Mouse (Mus musculus) brain, adult 10 weeks (tissue): Measurements from ENCODE around the gene Stk16. TPM values are rescaled to one million over a fixed set of nuclear protein-coding genes. Genes with fewer than 3 reads are reported as not detected.

Source experiments
- polyA plus RNA-seq: library from polyadenylated mRNA; stranded (reverse); fragments of 350-450 nt; fragmentation: Illumina TruSeq; extraction: RNeasy Lipid Tissue Mini Kit (QIAGEN cat#74804); gene quantifications from one replicate; pipeline ENCODE4 v1.2.3, GENCODE M21; 2015; ENCODE audit warnings: low read depth, low replicate concordance

Gene Stk16
- 131 TPM for polyA plus RNA-seq

DNA sequence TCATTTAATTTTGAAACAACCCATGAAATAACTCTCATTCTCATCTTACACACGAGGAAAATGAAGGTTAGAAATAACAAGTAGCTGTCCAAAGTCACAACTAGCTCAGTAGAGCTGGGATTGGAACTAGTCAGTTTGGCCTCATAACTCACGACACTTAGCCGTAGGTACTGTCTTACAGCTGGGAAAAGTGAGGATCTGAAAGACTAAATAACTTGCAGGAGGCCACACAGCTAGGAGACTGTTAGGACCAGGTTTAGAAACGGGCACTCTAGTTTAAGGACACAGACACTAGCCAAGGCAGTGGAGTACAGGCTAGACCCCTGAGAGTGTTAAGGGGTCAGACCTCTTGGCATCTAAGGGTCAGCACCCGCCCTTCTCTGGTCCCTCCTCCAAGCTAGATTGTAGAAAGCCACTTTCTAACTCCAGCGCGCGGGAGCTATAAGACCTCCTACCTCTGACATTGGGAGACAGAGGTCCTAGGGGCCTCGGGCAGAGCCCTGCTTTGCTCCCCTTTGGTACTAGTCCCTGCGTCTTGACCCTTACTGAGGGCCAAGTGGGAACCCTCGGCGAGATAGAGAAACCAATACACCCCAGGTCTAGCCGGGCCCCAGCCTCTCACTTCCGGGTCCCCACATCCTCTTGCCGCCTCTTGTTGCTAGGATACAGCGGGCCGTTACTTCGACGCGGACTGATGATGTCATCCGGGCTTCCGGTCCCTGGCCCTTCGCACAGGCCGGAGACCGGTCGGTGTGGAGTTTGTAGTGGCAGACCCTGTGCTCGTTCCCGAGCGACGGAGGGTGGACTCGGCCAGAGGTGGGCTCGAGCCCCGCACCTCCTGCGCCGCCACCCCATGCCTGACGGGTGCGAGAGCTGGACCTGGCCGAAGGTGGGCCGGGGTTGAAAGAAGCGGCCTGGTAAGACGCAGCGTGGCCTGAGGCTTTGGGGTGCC lies at the start of gene Stk16, which contains the start of gene Glb1l:
Stk16 (plus strand) TSS at position 703 of the 952 bp plus-strand sequence.
Glb1l (minus strand) TSS at position 678 of the 952 bp plus-strand sequence.

DNA sequence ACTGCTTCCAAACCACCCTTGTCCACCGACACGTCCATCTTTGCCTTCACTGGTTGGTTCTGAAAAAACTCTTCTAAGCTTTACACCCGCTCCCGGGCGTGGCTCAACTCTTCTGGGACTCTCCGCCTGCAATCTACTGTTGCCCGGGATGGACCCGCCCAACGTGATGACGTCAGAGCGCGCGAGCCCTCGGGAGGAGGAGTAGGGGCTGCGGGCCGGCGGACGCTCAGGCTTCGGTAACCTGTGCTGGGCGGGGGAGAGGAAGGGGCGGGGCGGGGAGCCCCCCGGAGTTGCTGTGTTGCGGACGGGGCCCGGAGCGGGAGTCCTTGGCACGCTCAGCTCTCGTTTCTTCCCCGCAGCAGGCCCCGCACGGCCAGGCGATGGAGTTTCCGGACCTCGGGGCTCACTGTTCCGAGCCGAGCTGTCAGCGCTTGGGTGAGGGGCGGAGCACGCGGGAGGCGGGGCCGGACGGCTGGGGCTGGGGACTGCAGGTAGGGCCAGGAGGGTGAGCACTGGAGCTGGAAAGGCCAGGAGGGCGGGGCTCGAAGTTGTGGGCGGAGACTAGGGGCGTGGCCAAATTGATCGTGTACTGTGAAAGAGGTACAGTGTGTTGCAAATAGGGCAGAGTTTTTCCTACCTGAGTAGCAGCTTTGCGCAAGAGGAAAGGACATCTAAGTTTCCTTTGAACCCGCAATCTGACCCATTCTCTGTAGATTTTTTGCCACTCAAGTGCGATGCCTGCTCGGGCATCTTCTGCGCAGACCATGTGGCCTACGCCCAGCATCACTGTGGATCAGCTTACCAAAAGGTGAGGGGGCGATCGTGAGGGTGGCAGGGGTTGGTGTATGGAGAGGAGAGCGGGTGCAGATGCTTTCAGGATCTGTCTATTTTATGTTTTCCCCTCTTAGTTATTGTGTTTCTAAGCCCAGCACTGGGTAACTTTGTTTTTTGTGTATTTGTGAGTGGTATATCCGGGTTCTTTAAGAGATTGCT lies 41.9 kb upstream of the Stk16 start, which contains the start of gene Zfand2b:
Zfand2b (plus strand) TSS at position 175 of the 993 bp plus-strand sequence.

DNA sequence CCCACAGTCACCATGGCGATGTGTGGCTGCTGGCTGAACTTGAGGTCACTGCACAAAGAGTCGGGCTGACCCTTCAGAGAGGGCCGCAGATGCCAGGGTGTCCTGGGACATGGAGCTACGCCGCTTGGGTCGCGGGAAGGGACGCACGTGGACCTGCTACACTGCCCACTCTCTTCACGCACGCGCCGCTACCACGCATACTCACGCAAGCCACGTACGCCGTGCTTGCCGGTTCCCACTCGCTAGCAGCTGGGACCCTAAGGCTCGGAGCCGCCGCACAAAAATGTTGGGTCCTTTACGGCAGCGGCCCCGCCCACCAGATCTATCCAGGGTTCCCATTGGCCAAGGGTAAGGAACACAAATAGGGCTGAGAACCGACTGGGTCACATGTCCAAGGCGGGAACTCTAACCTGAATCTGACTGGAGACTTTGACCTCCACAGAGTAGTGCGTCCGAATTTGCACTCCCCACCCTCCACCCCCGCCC lies 30.5 kb upstream of the Stk16 start, which contains the start of gene Abcb6:
Abcb6 (minus strand) TSS at position 288 of the 486 bp plus-strand sequence.

DNA sequence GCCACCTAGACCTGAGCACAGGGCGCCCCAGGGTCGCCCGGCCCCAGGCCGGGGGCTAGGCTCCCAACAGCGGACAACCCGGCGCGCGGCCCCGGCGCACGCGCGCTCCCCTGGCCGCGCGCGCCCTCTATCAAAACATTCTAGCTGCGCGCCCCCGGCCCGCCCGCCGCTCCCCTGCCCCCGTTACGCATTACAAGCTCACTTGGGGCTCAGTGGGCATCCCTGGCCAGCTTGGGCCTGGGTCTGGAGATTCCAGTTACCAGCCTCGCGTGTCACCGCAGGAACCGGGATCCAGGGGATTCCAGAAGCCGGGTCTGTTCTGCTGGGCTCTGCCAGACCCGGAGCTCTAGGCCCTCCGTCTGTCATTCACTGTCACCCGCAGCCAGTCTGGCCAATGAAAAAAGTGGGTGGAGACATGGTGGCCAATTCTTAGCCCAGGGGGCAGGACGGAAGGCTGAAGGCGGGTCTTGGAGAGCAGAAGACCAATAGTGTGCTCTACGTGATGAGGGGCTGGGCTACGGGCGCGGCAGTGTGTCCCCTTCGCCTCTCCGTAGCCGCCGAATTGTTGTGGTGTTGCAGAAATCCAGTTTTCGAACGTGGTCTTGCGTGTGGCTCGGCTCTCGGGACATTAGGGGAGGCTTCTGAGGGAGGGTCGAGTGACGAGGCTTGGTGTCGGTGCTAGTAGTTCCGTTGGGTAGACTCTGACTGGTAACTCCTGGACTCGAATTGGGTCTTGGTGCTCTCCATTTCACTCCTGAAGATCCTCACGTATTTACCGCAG lies 18.8 kb upstream of the Stk16 start, which contains the start of the genes Ankzf1 and Atg9a:
Ankzf1 (plus strand) TSS at position 530 of the 781 bp plus-strand sequence.
Atg9a (minus strand) TSS at position 575 of the 781 bp plus-strand sequence.

DNA sequence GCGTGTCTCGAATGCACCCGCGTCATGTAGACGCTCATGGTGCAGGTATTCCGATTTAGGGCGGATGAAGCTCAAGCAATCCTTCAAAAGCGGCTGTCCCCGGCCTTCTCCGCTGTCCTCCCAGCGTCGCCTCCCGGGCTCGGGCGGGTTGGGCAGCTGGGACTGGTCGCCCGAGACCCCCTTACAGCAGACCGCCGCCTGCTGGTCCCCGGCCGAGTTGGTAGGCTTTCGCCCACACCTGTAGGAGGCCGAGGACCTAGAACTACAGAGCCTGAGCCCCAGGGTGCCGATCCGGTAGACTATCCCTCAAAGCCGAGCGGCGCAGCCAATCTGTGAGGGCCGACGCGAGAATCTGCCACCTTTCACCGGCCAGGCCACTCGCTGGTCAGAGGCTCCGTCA lies 8.9 kb downstream of the Stk16 start, which contains the start of gene Tuba4a:
Tuba4a (minus strand) TSS at position 335 of the 400 bp plus-strand sequence.

DNA sequence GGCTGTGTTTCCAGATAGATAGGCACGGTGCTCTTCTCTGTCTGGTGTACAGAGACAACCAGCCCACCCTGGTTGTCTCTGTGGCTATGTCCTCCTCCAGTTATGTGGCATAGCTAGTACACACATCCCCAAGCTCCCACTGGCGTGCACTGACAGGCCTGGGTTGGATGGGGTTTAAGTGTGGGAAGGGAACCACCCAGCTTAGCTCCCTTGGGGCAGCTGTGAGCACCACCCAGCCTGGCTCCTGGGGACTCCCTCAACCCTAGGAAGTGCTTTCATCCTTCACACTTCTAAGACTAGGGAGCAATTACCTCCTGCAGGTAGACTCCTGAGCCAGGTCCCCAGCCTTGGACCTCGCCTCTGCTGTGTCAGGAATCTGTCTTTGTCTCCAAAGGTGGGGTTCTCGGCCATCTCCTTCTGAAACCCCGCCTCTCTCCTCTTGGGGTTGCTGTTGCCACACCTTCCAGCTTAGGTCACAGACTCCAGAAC lies 21.1 kb downstream of the Stk16 start, which contains the start of gene A630095N17Rik:
A630095N17Rik (minus strand) TSS at position 439 of the 489 bp plus-strand sequence.

DNA sequence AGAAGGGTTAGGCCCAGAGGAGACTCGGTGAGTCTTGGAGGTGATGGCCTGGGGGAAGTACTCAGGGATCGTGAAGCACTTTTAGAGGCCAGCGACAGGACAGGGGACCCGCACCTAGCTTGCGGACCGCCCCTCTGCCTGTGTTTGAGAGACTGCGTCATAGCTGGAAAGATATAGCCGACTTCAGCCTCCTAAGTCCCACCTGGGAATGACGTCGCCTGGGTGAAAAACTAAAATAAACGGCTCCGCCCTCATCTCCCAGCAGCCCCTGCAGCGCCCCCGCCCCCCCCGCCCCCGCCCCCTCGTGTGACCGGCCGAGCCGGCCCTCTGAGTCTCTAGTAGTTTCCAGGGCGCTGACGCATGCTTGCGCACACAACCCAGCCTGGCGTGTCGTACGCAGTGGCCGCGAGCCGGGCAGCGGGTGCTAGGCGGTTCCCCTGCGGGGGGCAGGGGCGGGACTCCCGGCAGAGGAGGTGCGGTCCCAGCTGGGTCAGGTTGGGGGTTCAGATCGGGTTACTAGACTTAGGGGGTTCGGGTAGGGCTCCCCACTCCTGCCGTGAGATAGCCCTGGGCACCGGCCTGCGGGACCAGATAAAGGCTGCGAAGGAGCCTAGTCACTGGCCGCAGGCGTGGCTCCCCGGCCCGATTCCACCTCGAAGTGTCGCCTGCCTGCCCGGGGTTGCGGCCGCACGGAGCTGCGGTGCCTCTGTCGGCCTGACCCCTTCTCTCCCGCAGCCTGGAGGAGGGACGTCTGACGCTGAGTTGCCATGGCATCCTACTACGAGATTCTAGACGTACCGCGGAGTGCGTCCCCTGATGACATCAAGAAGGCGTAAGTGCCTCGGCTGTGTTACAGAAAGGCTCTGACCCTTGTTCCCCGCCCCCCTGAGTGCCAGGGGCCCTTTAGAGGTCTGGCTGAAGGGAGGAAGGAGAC lies 25.7 kb downstream of the Stk16 start, which contains the start of gene Dnajb2:
Dnajb2 (plus strand) TSS at position 290 of the 934 bp plus-strand sequence.

DNA sequence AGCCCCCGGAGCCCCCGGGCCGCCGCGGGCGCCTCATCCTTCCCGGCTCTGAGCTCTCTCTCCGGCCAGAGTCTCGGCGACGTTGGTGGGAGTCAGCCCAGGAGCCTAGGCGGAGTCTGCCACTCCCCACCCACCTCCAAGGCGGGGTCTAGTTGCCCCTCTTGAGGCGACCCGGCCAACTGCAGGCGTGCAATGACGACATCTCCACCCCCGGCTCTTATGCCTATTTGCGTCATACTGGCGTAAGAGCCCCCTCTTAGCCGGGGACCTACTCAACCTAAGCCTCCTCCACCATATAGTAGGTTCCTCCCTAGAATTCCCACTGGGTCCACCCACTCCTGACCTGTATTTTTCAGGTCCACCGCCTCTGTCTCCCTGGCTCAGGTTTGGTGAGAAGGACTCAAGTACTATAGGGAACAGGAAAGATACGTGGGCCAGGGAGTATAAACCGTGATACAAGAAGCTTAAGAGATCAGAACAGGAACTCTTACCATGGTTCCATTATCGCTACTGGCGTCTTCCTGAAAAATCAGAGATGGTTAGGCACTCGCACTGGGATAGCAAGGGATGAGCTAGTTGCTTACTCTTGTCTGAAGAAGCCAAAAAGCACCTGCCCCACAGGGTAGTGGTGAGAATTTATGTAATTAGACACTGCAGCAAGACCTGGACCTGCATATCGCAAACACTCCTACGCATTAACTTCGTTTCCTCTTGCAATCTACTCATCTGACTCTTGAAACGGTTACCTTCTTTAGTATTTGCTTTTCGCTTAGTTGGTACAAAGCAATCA lies 53.6 kb downstream of the Stk16 start, which contains the start of gene Ptprn:
Ptprn (minus strand) TSS at position 412 of the 790 bp plus-strand sequence.

Other genes with a start within 250 kb of the Stk16 start
- gene Nhej1, start 85.6 kb upstream of the Stk16 start, polyA plus RNA-seq, result 2.9 TPM
- 1.2 TPM for gene Slc23a3, start 76.9 kb upstream of the Stk16 start, polyA plus RNA-seq
- gene Cnppd1, start 68.1 kb upstream of the Stk16 start, polyA plus RNA-seq, result 32.5 TPM
- gene Retreg2, start 68.1 kb upstream of the Stk16 start, polyA plus RNA-seq, result 177 TPM
- 38.9 TPM for gene Zfand2b, start 42.2 kb upstream of the Stk16 start, polyA plus RNA-seq
- gene Abcb6, start 30.4 kb upstream of the Stk16 start, polyA plus RNA-seq, result 16.0 TPM
- 23.9 TPM for gene Ankzf1, start 18.7 kb upstream of the Stk16 start, polyA plus RNA-seq
- 87.2 TPM for gene Atg9a, start 18.6 kb upstream of the Stk16 start, polyA plus RNA-seq
- 9.7 TPM for gene Glb1l, start within 50 bp of the Stk16 start, polyA plus RNA-seq
- 815 TPM for gene Tuba4a, start 9.0 kb downstream of the Stk16 start, polyA plus RNA-seq
- not detected for gene A630095N17Rik, start 21.3 kb downstream of the Stk16 start, polyA plus RNA-seq
- 126 TPM for gene Dnajb2, start 25.6 kb downstream of the Stk16 start, polyA plus RNA-seq
- 334 TPM for gene Ptprn, start 53.7 kb downstream of the Stk16 start, polyA plus RNA-seq
- 298 TPM for gene Resp18, start 67.6 kb downstream of the Stk16 start, polyA plus RNA-seq
- 71.3 TPM for gene Dnpep, start 107.2 kb downstream of the Stk16 start, polyA plus RNA-seq
- gene Des, start 149.5 kb downstream of the Stk16 start, polyA plus RNA-seq, result 2.4 TPM
- 92.7 TPM for gene Speg, start 164.5 kb downstream of the Stk16 start, polyA plus RNA-seq
- 61.1 TPM for gene Gmppa, start 225.1 kb downstream of the Stk16 start, polyA plus RNA-seq
- gene Asic4, start 239.6 kb downstream of the Stk16 start, polyA plus RNA-seq, result 22.7 TPM